Mouse (Mus musculus): ENCODE data around the gene Fam214b.

- TF ChIP-seq CTCF (IDR thresholded peaks at IDR 0.05; ENCODE audit: low read depth): no peak
- no peak for TF ChIP-seq EP300 (IDR thresholded peaks at IDR 0.05; ENCODE audit: low read depth)
These were observed 19.5 kb upstream of the Fam214b start for GRCm38 (mm10) chr4:43065471-43065870.
